Mouse (Mus musculus) brain, embryonic 18.5 days (tissue): Measurements from ENCODE around the gene Kank4.
"Not testable (repeated sequence)": the region's sequence is repeated elsewhere in the genome, so short reads cannot be mapped to it uniquely, and the experiment has no call there.

Experiments
- DNase-seq: peaks from one replicate; pipeline ENCODE4 v3.0.0-alpha.2; 2012; ENCODE audit warnings: low read depth, low spot score

Kank4 gene

GRCm38 (mm10) chr4:98834782-98835181, 17.4 kb upstream of the Kank4 start:
- DNase-seq, result no peak

DNA sequence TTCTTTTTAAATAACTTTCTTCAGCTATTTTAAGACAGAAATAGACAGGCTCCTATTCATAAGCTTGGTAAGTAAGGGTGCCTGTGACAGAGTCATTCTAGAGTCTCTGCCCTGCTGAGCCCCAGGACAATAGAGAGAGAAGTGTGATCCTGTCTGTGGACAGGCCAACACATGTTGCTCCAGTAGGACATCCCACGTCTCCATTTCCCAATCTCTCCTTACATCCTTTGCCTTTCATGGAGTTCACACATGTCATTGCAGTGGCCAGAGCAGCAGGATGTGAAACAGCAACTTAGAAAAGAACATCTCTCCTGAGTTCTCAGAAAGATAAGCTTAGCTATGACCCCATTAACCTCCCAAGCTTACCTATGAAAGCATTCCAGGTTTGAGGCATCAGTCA, 14.4 kb upstream of the Kank4 start:
- no peak for DNase-seq

DNA sequence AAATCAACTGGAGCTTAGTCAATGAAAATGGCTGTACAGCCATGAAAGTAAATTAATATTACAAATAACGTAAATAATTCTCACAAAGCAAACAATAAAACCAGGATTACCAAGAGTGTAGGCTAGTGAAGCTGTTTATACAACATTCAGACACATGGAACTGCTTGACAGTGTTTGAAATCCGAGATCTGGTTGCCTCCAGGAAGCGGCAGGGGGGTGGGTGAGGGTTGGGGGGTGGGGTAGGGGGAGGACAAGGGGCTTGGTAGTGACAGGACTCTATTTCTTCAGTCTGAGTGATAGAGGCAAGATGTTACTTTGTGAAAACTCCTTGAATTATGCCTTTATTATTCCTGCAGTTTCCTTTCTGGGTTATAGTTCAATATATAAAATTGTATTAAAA, 9.4 kb upstream of the Kank4 start:
- no peak for DNase-seq

DNA sequence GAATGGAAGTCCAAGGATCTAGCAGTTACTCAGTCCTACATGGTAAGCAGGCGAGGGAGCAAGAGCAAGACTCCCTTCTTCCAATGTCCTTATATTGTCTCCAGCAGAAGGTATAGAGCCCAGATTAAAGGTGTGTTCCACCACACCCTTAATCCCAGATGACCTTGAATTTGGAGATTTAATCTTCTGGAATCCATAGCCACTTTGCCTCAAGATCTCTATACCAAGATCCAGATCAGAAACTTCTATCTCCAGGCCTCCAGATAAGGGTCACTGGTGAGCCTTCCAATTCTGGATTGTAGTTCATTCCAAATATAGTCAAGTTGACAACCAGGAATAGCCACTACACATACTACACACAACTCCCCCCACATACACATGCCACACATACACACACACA, 6.4 kb upstream of the Kank4 start, which contains the start of gene I0C0044D17Rik:
TSS of gene I0C0044D17Rik (minus strand) at position 101 of the 400 bp plus-strand sequence.
- DNase-seq, result not testable (repeated sequence)

GRCm38 (mm10) chr4:98823047-98823446, 5.7 kb upstream of the Kank4 start:
- no peak for DNase-seq

DNA sequence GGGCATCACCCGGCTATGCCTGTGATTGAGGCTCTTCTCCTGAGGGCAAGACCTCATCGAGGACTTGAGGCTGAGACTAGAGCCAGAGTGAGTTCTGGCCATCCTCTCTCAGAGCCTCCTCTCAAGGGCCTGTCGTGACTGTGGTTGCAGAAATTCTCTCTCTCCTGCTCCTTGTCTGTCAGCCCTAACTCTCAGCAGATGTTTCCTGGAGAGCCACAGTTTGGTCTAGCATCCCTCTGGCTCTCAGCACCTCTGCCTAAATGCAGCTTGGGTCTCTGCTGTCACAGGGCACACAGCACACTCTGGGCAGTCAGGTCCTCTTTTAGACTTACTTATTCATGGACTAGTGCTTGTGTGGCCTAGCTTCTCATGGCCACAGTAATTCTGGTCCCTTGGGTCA, 5.1 kb upstream of the Kank4 start:
- no peak for DNase-seq

DNA sequence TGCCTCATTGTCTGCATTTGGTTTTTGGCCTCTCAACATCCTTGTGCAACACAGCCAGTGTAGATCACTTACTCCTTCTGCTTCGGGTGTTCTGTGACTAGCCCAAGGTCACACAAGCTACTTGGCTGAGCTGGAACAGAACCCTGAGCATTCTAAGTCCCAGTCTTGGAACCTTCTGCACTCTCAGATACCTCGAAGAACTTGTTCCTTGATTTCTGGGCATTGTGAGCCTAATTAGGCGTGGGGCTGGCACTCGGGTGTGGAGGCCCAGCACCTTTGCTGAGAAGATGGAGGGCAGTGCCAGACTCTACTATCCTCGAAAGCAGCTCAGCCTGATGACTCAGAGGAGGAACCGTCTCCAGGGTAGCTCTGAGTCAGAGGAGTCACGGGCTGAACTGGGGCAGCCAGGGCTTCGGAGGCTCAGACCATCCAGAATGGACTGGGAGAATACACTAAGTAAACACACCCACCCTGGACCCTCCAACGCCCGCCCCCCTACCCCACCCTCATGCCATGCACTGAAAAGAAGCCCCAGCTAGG, 1.9 kb upstream of the Kank4 start:
- DNase-seq, result no peak

GRCm38 (mm10) chr4:98816807-98817183, 542 bp downstream of the Kank4 start:
- DNase-seq, result no peak

GRCm38 (mm10) chr4:98806306-98806705, 11.0 kb downstream of the Kank4 start:
- DNase-seq, result no peak

- DNase-seq, result no peak
Observed at GRCm38 (mm10) chr4:98805291-98806048, 11.9 kb downstream of the Kank4 start.

DNA sequence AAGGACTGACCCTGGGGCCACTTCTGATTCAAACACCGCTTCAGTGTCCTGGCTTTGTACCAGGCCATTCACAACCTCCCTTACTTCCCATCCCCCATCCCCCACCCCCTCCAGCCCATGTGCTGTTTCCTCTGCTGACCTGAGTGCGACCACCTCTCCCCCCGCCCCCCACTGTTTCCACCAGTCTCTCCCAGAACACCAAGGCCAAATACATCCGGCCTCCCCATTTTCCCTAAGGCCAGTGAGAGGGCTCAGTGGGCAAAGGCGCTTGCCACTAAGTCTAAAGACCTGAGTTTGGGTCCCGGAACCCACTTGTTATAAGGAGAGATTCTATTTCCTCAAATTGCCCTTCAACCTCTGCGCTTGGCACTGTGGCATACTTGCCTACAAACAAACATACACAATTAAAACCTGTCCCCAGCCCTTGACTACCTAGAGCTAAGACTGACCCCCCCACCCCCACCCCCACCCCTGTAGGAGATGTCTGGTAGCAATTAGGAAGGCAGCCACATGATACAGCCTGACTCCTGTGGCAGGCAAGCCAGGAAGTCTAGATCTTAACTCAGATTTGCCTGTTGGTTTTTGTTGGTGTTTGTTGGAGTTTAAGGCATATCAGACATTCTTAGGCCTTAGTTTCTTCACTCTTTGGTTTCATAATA, 12.7 kb downstream of the Kank4 start:
- DNase-seq, result no peak

- DNase-seq, result no peak
Observed at GRCm38 (mm10) chr4:98801775-98802174, 15.6 kb downstream of the Kank4 start.

- no peak for DNase-seq
Observed at GRCm38 (mm10) chr4:98800824-98801223, 16.5 kb downstream of the Kank4 start.

- DNase-seq, result no peak
Observed at GRCm38 (mm10) chr4:98796591-98797341, 20.6 kb downstream of the Kank4 start.

DNA sequence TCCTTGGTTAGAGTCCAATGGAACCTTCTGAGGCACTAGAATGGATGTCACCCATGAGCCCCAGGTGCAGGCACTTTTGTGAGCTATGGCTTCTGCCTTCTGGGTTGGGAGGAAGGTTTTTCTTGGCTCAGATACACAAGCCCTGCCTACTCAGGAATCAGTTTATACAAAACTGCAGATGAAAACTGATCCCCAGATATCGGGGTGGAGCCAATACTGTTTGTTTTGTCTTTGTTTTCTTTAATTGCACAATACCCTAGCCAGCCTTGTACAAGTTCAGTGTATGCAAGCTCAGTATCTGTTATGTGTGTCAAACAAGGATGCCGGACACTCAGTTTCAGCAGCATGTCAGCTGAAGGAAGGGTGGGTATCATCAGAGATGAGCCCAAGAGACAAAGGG, 22.1 kb downstream of the Kank4 start:
- no peak for DNase-seq

GRCm38 (mm10) chr4:98793486-98793885, 23.9 kb downstream of the Kank4 start:
- no peak for DNase-seq

DNA sequence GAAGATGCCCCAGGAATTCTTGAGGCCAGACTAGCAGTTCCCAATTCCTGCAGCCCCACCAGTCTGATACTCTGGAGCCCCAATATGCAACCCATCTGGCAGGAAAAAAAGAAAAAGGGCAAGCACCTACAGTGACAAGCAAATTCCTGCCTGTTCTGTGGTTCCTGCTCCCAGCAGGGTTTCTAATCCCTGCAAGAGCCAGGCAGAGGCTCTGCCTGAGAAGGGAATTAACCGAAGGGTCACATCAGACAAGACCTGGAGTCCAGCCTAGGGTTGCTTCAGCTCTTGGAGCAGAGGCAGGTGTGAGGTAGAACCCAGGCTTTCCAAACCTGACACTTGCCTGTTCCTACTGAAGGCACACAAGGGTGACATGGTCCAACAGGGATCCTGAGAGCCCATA, 26.6 kb downstream of the Kank4 start:
- DNase-seq, result no peak

- no peak for DNase-seq
Observed at GRCm38 (mm10) chr4:98789861-98790311, 27.5 kb downstream of the Kank4 start.

DNA sequence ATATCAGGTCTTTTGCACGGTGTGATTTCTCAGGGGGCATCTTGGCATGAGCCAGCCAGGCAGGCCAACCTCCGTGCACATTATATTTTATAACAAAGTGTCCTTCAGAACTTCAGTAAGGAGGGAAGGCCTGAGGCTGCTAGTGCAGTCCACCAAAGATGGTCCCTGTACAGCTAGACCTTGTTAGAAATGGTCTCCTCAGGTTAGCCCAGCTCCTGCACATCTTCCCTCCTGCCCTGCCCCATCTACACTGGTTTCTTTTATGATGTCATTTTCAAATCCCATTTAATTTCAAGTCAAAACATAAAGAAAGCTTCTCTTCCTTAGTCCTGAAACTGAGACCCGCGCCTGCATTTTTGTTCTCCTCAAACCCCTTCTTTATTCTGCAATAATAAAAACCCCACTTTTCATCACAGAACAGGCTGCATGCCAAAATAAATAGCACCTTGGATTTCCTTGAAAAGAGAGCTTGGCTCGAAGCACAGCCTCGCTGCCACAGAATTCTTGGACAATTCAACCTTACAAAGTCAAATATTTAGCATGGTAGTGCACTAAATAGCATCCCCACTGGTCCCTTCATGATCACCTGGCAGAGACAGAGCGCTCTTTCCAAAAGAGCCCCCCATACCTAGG, 28.1 kb downstream of the Kank4 start:
- no peak for DNase-seq

GRCm38 (mm10) chr4:98786281-98786680, 31.1 kb downstream of the Kank4 start:
- DNase-seq, result no peak

- DNase-seq, result no peak
Observed at GRCm38 (mm10) chr4:98785851-98786250, 31.5 kb downstream of the Kank4 start.

- no peak for DNase-seq
Observed at GRCm38 (mm10) chr4:98778219-98778618, 39.1 kb downstream of the Kank4 start.
